Mouse (Mus musculus): ENCODE data around the gene Pnpla1.

The Pnpla1 gene

DNA sequence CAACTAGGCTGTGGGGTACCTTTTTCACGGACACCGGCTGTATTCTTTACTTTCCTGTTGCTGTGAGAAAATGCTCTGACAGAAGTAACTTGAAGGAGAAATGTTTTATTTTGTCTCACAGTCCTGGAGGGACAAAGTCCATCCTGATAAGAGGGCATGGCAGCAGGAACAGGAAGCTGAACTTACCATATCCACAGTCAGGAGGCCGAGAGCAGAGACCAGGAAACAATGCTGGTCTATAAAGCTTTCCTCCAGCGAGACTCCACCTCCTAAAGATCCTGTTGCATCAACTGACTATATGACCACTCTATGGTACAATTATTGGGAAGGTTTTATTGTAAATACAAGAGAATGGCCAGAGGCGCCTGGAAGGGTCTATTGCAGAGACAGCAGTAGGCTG lies 14.5 kb upstream of the Pnpla1 start:
- in situ Hi-C loops (cut with MseI, MboI): no loop called here

DNA sequence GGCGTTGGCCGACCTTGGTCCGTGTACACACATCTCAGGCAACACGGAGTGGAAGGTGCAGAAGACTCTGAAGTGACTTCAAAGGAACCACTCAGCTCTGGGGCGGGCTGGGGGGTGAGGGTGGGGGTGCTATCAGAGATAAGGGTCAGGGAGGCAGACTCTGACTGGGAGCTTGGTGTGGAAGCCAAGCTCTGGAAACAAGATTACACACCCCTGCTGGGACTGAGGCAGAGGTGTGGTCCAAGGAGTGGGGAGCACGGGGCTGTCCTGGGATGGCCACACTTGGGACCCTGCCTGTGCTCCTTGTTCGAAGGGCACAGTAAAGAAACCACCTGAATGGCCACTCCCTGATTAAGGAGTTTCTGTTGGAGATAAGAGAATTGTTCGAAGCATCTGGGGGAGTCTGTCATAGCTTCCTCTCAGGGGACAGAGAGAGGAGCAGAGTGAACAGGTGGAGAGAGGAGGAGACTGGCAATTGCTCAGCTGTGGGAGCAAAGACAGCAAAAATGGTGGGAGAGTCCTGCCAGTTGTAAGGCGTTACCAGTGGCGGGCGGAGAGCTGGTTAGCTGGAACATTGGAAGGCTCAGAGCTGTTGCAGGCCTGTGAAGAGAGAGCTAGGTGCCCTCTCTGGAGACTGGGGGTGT lies 11.1 kb upstream of the Pnpla1 start:
- in situ Hi-C loops (cut with MseI, MboI): no loop called here

DNA sequence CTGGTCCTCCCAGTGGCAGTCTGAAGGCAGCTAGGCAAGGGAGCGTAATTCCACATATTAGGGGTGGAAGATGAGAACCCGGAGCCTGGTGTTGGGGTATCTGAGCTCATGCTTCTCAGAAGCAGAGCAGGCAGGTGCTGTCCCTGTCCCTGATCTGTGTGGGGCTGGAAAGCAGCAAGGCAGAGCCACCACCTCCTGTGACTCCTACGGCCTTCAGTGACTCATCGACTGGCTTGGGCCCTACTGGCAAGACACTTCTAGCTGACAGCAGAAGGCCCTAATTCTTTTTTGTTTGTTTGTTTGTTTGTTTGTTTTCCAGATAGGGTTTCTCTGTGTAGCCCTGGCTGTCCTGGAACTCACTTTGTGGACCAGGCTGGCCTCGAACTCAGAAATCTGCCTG lies 7.7 kb upstream of the Pnpla1 start:
- in situ Hi-C loops (cut with MseI, MboI): no loop called here

DNA sequence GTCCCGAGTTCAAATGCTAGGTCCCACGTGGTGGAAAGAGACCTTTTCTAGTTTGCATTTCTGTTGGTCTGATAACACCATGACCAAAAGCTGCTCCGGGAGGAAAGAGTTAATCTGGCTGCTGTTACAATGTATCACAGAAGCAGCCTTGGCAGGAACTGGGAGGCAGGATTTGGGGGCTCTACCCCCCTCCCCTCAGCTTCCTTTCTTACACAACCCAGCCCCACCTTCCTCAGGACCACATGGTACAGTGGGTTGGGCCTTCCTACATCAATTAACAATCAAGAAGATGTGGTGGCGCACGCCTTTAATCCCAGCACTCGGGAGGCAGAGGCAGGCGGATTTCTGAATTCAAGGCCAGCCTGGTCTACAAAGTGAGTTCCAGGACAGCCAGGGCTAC lies 3.8 kb upstream of the Pnpla1 start:
- in situ Hi-C loops (cut with MseI, MboI): no loop called here

DNA sequence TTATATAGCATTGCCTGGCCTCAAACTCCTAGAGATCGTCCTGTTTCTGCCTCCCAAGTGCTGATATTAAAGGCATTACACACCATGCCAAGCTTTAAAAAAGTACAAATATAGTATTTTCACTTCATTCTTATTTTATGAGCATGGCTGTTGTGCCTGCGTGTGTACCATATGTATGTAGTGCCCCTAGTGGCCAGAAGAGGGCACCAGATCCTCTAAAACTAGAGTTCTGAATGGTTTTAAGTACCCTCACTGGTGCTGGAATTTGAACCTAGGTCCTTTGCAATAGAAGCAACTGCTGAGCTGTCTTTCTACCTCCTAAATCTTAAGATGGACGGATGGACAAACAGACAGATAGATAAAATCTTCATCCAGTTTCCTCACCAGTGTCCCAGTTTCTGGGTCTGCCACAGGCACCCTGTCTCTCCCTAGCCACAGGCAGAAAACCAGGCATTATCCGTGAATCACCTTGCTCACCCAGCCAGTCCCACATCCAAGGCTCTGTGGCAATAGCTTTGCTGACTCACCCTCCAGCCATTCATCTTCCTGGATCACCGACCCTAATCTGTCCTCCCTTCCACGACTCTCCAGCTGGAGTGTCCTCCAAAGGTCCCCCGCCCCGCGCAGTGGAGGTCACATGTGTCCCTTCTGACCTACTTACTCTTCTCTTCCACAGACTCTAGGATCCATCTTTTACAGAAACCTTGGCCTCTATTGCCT lies 2.9 kb upstream of the Pnpla1 start:
- in situ Hi-C loops (cut with MseI, MboI): no loop called here

DNA sequence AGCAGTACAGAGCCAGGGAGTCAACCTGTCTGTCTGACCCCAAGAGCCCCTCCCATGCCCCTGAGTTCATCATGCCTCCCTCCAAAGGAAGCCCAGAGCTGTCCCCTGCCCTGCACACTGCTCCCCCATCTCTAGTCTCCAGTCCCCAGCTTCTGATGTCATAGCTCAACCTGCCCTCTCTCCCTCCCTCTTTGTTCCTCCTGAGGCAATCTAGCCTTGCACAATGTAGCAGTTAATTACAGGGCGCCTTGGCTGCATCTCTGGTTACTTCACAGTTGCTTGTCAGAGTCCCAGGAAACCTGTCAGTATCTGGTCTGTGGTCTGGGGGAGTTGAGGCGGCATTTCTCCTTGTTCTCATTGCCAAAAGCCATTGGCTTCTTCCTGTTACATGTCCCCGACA lies 2.2 kb upstream of the Pnpla1 start:
- in situ Hi-C loops (cut with MseI, MboI): no loop called here

DNA sequence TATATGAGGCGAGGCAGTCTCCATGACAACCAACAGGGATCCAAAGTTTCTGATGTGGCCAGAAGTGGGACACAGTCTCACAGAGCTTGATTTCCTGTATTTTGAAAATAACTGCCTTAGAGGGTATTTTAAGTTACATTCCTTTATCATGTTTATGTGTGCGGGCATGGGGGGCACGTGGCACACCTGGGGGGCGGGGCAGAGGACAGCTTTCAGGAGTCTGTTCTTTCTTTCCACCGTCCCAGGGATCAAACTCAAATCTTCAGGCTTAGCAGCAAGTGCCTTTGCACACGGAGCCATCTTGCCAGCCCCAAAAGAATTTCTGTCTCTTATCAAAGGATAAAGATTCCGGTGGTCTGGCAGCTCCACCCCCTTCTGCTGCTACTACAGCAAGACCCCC lies 5.7 kb downstream of the Pnpla1 start:
- in situ Hi-C loops (cut with MseI, MboI): no loop called here

DNA sequence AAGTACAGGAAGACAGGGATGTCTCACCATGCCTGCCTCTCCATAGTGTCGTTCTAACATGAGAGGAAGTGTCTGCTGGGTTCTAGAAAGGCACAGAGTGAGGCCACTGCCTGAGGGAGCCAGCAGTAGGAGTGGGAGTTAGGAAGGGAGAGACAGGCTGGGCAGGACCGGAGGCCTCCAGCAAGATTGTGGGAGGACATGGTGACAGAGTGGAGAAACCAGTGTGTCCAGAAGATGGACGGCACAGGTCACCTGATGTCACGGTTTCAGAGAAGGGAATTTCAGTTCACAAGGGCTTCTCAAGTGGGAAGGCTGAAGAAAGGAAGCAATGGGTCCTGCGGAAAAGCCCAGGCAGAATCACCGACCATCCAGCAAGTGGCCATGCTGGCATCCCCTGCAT lies 6.3 kb downstream of the Pnpla1 start:
- in situ Hi-C loops (cut with MseI, MboI): no loop called here

DNA sequence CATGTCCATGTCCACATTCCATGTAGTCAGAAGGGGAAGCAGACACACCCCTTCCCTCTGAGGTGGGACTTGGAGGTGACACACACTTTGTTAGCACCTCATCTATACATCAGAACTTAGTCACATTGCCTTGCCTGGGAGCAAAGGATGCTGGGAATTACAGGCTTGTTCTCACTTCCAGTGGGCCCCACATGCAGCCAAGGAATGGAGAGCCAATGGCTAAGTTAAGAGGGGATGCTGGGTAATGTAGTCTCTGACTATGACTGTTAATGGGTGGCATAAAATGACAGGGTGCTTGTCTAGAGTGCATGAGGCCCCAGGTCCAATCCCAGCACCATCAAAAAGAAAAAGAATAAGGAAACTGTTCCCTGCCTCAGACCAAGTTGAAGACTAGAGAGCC lies 8.7 kb downstream of the Pnpla1 start:
- in situ Hi-C loops (cut with MseI, MboI): no loop called here

DNA sequence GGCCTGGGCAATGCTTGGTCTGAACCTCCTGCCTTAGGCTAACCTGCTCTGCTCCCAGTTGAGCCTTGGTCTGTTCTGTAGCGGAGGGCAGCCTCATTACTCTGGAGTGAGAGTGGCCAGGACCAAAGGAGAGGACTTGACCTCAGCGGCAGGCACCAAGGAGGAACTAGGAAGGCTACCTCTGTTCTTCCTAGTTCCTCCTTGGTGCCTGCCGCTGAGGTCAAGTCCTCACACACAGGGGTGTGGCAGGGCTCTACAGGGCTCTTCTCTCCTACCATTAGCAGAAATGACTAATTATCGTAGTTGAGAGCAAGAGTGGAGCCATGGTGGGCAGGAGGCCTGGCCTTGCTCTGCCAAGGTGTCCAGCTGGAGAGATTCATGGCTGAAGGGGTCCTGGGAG lies 9.2 kb downstream of the Pnpla1 start:
- in situ Hi-C loops (cut with MseI, MboI): no loop called here

DNA sequence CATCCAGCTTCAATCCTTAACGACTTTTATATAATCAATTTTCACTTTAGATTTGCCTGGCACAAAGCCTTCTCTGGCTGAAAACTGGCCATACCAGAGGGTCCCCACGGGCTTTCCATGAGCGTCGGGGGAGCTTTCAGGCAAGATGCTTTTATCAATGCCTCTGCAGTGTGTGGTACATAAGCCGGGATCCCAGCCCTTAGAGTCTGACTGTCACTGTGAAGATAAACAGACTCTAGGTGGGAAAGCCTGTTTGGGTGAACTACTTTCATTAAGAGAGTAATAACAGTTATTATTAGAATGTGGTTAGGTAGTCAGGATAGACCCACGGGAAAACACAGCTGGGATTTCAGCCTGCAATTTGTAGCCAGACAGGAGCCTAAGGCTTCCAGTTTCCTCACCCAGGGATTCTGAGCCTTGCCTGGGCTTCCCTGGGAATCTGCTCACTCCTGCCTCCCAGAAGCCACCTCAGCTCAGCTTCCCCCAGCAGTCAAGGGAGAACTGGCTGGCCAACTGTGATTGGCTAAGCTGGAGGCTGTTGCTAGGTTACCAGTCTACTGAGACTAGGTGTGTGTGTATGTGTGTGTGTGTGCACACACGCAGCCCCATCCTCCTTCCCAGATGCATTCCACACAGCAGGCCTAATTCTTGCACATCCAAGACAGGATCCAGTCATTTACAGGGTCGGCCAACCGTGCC lies 11.3 kb downstream of the Pnpla1 start:
- in situ Hi-C loops (cut with MseI, MboI): no loop called here

DNA sequence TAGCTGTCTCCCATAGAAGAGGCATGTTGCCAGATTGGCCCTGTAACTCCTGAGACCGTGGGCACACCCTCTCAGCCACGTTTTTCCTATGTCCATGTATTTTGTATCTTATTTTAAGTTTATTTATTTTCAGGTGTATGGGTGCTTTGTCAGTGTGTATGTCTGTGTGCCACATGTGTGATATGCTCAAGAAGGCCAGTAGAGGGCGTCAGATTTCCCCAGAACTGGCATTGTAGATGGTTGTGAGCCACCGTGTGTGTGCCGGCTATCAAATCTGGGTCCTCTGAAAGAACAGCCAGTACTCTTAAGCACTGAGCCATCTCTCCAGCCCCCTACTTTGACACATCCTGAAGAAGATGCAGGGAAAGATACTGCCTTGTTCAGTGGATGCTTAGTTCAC lies 12.2 kb downstream of the Pnpla1 start:
- in situ Hi-C loops (cut with MseI, MboI): no loop called here

DNA sequence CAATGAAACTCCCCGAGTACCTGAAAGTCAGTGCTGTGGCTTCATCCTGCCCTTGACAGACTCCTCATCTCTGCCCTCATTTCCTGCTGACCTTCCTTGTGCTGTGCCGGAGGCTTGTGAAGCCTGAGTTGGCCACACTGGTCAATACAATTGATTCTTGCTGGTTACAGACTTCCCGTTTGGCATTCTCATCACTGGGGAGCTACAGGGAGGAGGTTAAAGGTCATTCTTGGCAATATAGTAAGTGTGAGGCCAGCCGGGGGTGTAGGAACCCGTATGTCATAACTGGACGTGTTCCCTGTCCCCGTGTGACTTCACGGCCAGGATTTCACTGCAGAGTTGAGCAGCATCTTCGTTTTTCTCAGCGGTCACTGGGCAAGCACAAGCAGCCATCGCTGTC lies 13.6 kb downstream of the Pnpla1 start:
- in situ Hi-C loops (cut with MseI, MboI): no loop called here

DNA sequence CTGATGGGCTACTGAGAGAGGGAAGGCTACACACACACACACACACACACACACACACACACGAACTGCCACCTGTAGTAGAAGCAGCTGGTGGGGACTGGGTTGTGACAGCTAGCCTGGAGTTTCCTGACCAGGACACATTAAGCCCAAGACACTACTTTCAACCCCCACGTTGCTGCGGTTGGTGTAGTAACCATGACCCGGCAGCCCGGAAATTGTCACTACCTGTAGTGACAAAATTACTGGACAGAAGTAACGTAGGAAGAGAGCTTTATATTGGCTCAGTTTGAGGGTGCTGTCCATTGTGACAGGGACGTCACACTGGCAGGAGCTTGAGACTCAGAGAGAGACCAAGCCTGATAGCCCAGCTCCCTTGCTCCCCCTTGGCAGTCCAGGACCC lies 14.1 kb downstream of the Pnpla1 start:
- in situ Hi-C loops (cut with MseI, MboI): no loop called here

DNA sequence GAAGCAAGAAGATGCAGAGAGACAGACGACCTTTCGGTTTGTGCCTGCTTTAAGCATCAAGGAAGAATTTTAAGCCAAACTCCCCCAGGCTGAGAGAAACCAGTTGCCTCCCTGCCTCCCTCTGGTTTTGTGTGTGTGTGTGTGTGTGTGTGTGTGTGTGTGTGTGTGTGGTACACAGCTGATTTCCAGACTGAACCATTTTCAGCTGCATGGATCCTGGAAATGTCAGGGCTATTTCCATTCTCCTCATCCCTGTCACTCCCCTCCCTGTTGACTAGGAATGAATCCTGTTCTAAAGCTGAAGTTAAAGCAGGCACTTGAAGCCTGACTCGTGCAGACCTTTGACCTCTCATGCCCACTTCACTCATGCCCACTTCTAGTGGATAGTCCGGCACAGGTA lies 16.0 kb downstream of the Pnpla1 start:
- in situ Hi-C loops (cut with MseI, MboI): no loop called here

DNA sequence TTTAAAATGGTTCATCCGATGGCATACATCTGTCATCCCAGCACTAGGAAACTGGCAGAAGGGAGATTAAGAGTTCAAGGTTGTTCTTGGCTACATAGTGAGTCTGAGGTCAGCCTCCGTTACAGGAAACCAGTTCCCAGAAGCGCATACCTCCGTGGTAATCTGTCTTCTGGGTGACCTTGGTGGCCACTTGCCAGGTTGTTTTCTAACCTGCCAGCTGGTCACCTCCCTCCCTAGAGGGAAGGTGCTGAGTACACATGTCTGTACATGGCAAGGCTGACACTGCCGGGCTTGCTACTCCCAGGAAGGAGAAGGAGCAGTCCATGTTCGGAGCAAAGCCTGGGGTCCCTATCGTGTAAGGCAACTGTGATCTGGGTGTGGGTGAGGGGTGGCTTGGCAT lies 16.6 kb downstream of the Pnpla1 start:
- in situ Hi-C loops (cut with MseI, MboI): no loop called here

DNA sequence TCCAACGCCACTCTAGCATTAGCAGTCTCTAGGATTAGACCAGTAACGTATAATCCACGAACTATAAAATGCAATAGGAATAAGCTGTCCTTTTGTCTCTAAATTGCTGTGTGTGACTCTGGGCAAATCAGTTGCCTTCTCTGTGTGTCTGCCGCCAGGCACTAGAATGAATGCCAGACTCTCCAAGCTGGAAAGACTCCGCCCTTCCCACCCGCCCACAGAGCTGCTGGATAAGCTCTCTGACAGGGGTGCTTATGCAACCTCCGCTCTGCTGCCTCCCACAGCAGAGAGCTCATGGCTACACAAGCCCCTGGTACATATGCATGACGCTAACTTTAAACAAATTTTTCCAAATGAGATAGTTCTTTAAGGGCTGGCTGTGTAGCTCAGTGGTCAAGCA lies 17.1 kb downstream of the Pnpla1 start:
- in situ Hi-C loops (cut with MseI, MboI): no loop called here

DNA sequence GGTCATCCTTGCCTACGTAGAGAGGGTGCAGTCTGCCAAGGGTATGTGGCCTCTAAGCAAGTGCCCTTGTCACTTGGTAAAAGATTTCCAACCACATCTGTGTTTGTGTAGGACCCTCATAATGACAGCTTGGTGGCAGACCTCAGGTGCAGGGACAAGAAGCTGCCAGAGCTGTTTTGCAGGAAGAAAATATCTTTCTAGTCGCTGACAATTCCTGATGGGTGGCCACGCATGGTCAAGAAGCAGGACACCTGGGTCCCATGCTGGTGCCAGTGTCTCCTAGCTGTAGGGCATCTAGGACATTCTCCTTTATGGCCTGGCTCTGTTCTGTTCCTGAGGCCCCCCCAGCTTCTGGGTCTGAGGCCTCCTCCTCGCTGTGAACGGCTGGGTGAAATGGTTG lies 18.1 kb downstream of the Pnpla1 start:
- in situ Hi-C loops (cut with MseI, MboI): no loop called here

DNA sequence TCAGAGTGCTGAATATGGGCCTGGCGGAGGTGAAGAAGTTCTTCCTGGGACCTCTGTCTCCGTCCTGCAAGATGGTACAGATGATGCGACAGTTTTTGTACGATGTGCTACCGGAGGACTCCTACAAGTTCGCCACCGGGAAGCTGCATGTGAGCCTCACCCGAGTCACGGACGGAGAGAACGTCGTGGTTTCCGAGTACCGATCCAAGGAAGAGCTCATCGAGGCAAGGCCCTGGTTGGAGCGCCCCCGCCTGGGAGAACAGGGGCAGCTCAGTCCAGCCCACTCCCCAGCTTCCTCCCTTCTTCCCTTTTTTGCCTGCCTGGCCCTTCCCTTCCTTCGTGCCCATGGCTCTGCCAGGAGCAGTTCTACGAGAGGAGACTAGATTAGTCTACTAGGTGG lies 18.6 kb downstream of the Pnpla1 start:
- in situ Hi-C loops (cut with MseI, MboI): no loop called here

DNA sequence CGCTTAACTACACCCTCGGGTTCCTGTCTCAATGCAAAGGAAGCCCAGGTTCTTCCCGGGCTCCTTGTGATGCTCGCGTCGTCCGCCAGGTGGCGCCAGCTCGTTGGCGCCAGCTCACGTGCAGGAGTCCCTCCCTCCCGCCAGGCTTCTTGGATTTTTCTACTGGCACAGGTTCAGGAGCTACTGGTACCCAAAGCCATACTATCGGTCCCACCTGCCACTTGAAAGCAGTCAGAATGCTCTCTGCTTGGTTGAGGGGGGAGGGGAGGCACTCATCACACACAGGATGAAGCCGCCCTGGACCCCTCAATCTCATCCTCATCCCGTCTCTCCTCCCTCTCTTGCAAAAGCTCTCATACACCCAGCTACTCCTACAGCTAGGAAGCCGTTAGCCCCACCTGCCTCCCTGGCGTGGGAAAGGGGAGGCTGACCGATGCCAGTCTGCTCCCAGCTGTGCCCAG lies 21.8 kb downstream of the Pnpla1 start:
- in situ Hi-C loops (cut with MseI, MboI): no loop called here

DNA sequence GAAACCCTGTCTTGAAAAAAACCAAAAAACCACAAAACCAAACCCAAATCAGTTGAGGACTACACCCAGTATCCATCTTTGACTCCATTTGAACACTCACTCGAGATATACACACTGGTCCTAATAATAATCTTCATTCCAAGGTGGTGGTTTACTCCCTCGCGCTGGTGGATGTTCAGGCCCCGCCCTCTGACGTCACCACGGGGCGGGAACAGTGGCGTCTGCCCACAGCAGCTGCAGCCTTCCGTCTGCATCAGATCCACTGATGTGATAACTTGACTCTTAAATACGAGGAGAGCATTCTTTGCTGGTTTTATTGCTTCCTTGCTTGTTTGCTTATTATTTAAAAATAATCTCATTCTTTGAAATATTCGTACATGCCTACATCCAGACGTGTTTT lies 24.1 kb downstream of the Pnpla1 start:
- in situ Hi-C loops (cut with MseI, MboI): no loop called here

DNA sequence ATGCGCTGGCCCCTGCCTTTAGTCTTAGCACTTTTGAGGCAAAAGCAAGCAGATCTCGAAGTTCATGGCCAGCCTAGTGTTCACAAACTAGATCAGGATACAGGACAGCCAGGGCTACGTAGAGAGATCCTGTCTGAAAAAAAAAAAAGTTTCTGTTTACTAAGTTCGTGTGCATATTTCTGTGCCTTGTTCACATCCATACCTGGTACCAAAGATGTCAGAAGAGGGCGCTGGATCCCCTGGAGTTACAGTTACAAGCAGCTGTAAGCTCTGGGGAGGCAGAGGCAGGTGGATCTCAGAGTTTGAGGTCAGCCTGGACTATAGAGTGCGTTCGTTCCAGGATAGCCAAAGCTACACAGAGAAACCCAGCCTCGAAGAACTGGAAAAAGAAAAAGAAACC lies 24.6 kb downstream of the Pnpla1 start:
- in situ Hi-C loops (cut with MseI, MboI): no loop called here

DNA sequence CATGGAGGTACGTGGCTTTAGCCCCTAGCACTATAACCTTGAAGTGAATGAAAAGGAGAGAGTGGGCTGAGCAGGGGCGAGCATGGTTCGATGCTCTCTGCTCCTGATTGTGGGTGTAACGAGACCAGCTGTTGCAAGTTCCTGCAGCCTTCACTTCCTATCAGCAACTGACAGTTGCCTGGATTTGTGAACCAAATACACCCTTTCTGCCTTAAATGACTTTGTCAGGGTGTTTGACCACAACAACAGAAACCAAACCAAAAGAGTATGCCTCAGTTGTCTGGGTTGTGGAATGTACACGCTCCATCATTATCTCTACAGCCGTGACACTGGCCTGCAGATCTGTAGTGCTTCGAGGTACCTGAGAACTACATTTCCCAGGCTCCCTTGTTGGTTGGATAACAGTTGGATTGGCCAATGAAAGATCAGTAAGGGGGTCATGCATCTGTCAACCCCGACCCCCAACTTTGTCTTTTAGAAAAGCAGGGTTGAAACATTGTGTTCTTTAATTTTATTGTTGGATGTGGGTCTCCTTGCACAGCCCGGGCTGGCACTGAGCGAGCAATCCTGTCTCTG lies 25.8 kb downstream of the Pnpla1 start:
- in situ Hi-C loops (cut with MseI, MboI): no loop called here
